Mouse (Mus musculus) cortical plate, adult 2 months (tissue): ENCODE results near the gene Bola2.

Experiments used
- CTCF ChIP-seq: fragments of 200-500 bp; IDR thresholded peaks from 2 replicates; pipeline ENCODE4 v1.5.1; 2011; ENCODE audit warnings: mild to moderate bottlenecking, control low read depth, low read length; ENCODE audit not compliant: insufficient read depth; ENCODE audit errors: extremely low read depth
- POLR2A ChIP-seq: fragments of 200-500 bp; IDR thresholded peaks from 2 replicates; pipeline ENCODE4 v1.6.1; 2011; ENCODE audit warnings: mild to moderate bottlenecking, low read length, control low read depth; ENCODE audit not compliant: insufficient read depth; ENCODE audit errors: extremely low read depth

DNA sequence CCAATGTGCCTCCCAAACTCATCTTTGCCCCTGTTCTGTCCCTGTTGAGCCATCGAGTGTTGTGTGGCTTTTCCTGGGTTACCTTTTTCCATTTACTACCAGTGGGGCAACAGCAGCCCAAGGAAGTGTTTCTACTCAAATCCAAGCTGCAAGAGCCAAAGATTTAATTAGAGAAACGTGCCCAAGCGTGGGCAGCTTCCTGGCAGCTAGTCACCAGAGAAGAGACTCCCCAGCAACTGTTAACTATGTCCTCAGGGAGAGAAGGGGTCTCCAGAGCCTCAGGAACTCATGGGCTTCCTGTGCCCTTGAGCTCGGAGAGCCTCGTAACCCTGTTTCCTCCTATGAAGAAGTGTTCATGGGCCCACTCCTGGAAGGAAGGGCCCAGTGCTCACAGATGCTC is 45.8 kb downstream of the Bola2 start:
- no peak for TF ChIP-seq CTCF
- no peak for TF ChIP-seq POLR2A
